Mouse (Mus musculus): ENCODE measurements around the gene Sfmbt2. TPM values are rescaled to one million over a fixed set of nuclear protein-coding genes. Genes with fewer than 3 reads are reported as not detected.

Gene Sfmbt2
- total and polyA plus RNA-seq, 3 experiments, result not detected

- TF ChIP-seq CHD1 (IDR thresholded peaks at IDR 0.05; ENCODE audit: low read depth, low read length) (no peak), ZNF384 (IDR thresholded peaks at IDR 0.05; ENCODE audit: low read depth, low read length) (no peak), TCF12 (IDR thresholded peaks at IDR 0.05; ENCODE audit: low read depth, low read length) (no peak)
- H3K27ac ChIP-seq (ENCODE audit: insufficient read depth, low read depth), result no peak overlapping the region
- H3K9me3 ChIP-seq (replicated peaks; ENCODE audit: low read length), result peaks cover 2% of the 10 kb centered on the region
- in situ Hi-C loops (cut with MboI; ENCODE audit: low pct_ligation_motif_present, low pct_unique_long_range_greater_than_20kb, low sequenced_read_pairs) (no loop called here), dilution Hi-C loops (cut with MboI; ENCODE audit: extremely low pct_ligation_motif_present, extremely low pct_unique_long_range_greater_than_20kb, low sequenced_read_pairs) (no loop called here)
- no peaks in the 10 kb centered on the region for H3K27me3 ChIP-seq (replicated peaks)
- H3K4me2 ChIP-seq (ENCODE audit: insufficient read depth, low read depth, poor library complexity, severe bottlenecking), result no peak overlapping the region
- no peaks in the 10 kb centered on the region for H3K4me1 ChIP-seq (ENCODE audit: control insufficient read depth in 1 of 2, insufficient read depth in 2 of 2)
- H3K9ac ChIP-seq (ENCODE audit: insufficient read depth, low read depth), result no peak overlapping the region
- H3K4me3 ChIP-seq (replicated peaks in 1 of 3; ENCODE audit: low read depth in 2 of 3, low read length in 2 of 3, poor library complexity in 1 of 3), result no peak overlapping the region
- DNase-seq (ENCODE audit: extremely low read depth), result no peak
- no peaks in the 10 kb centered on the region for H3K79me2 ChIP-seq (replicated peaks; ENCODE audit: control insufficient read depth, extremely low read depth, insufficient read depth, poor library complexity, severe bottlenecking)
- no peaks in the 10 kb centered on the region for H3K36me3 ChIP-seq (replicated peaks in 1 of 2; ENCODE audit: control insufficient read depth in 1 of 2, insufficient read depth in 1 of 2, low read length in 1 of 2)
Observed at GRCm38 (mm10) chr2:10371459-10371817, 1.1 kb downstream of the Sfmbt2 start.

GRCm38 (mm10) chr2:10371899-10372298, 1.6 kb downstream of the Sfmbt2 start:
- dilution Hi-C loops (cut with MboI; ENCODE audit: extremely low pct_ligation_motif_present, extremely low pct_unique_long_range_greater_than_20kb, low sequenced_read_pairs) (no loop called here), in situ Hi-C loops (cut with MboI; ENCODE audit: low pct_ligation_motif_present, low pct_unique_long_range_greater_than_20kb, low sequenced_read_pairs) (no loop called here)
- H3K9ac ChIP-seq (ENCODE audit: insufficient read depth, low read depth), result no peak overlapping the region
- no peaks in the 10 kb centered on the region for H3K36me3 ChIP-seq (replicated peaks in 1 of 2; ENCODE audit: control insufficient read depth in 1 of 2, insufficient read depth in 1 of 2, low read length in 1 of 2)
- no peaks in the 10 kb centered on the region for H3K79me2 ChIP-seq (replicated peaks; ENCODE audit: control insufficient read depth, extremely low read depth, insufficient read depth, poor library complexity, severe bottlenecking)
- H3K4me2 ChIP-seq (ENCODE audit: insufficient read depth, low read depth, poor library complexity, severe bottlenecking), result no peak overlapping the region
- peaks cover 2% of the 10 kb centered on the region for H3K9me3 ChIP-seq (replicated peaks; ENCODE audit: low read length)
- H3K4me3 ChIP-seq (replicated peaks in 1 of 3; ENCODE audit: low read depth in 2 of 3, low read length in 2 of 3, poor library complexity in 1 of 3), result no peak overlapping the region
- TF ChIP-seq RCOR1 (conservative IDR thresholded peaks at IDR 0.05; ENCODE audit: low read depth, low read length) (no peak), E2F4 (IDR thresholded peaks at IDR 0.05; ENCODE audit: insufficient replicate concordance, low read depth, low read length) (no peak), ZC3H11A (IDR thresholded peaks at IDR 0.05; ENCODE audit: low read depth, low read length) (no peak), USF1 (IDR thresholded peaks at IDR 0.05; ENCODE audit: low read depth, low read length) (no peak), CHD1 (IDR thresholded peaks at IDR 0.05; ENCODE audit: low read depth, low read length) (no peak), RAD21 (IDR thresholded peaks at IDR 0.05; ENCODE audit: low read depth, low read length) (no peak), MAX (IDR thresholded peaks at IDR 0.05; ENCODE audit: low read length) (no peak)
- no peaks in the 10 kb centered on the region for H3K27me3 ChIP-seq (replicated peaks)
- no peak for DNase-seq (ENCODE audit: extremely low read depth)
- H3K4me1 ChIP-seq (ENCODE audit: control insufficient read depth in 1 of 2, insufficient read depth in 2 of 2), result no peaks in the 10 kb centered on the region
- H3K27ac ChIP-seq (ENCODE audit: insufficient read depth, low read depth), result no peak overlapping the region

- Histone ChIP-seq H3K4me1 (ENCODE audit: control insufficient read depth in 1 of 2, insufficient read depth in 2 of 2) (no peaks in the 10 kb centered on the region), H3K4me3 (replicated peaks in 1 of 3; ENCODE audit: low read depth in 2 of 3, low read length in 2 of 3, poor library complexity in 1 of 3) (no peak overlapping the region), H3K79me2 (replicated peaks; ENCODE audit: control insufficient read depth, extremely low read depth, insufficient read depth, poor library complexity, severe bottlenecking) (no peaks in the 10 kb centered on the region), H3K4me2 (ENCODE audit: insufficient read depth, low read depth, poor library complexity, severe bottlenecking) (no peak overlapping the region), H3K36me3 (replicated peaks in 1 of 2; ENCODE audit: control insufficient read depth in 1 of 2, insufficient read depth in 1 of 2, low read length in 1 of 2) (no peaks in the 10 kb centered on the region), H3K9ac (ENCODE audit: insufficient read depth, low read depth) (no peak overlapping the region), H3K27ac (ENCODE audit: insufficient read depth, low read depth) (no peak overlapping the region), H3K27me3 (replicated peaks) (no peaks in the 10 kb centered on the region), H3K9me3 (replicated peaks; ENCODE audit: low read length) (peaks cover 2% of the 10 kb centered on the region)
- DNase-seq (ENCODE audit: extremely low read depth), result no peak
- TF ChIP-seq POLR2A (IDR thresholded peaks at IDR 0.05; ENCODE audit: low read depth, low read length) (no peak), CHD2 (IDR thresholded peaks at IDR 0.05; ENCODE audit: low read length) (no peak)
- in situ Hi-C loops (cut with MboI; ENCODE audit: low pct_ligation_motif_present, low pct_unique_long_range_greater_than_20kb, low sequenced_read_pairs) (no loop called here), dilution Hi-C loops (cut with MboI; ENCODE audit: extremely low pct_ligation_motif_present, extremely low pct_unique_long_range_greater_than_20kb, low sequenced_read_pairs) (no loop called here)
Observed at GRCm38 (mm10) chr2:10372321-10372723, 2.0 kb downstream of the Sfmbt2 start.

Measured in CH12.LX (cell line).